Mouse (Mus musculus) hindbrain, embryonic 15.5 days (tissue): ENCODE data around the gene Flii. TPM values are rescaled to one million over a fixed set of nuclear protein-coding genes. Genes with fewer than 3 reads are reported as not detected.

Experiments
- ATAC-seq: fragments of 200-750 bp; cut with Nextera tagmentation; 2 replicates; pipeline ENCODE4 v1.8.0; 2017; ENCODE audit warnings: low read depth, moderate number of reproducible peaks, moderate TSS enrichment; ENCODE audit not compliant: low FRiP score
- H3K27ac ChIP-seq: fragments of 300-500 bp; sonication (generic); replicated peaks from 2 replicates; pipeline ENCODE4 v1.5.1; 2015; ENCODE audit warnings: mild to moderate bottlenecking, inconsistent platforms
- H3K27me3 ChIP-seq: fragments of 300-500 bp; sonication (generic); 2 replicates; pipeline ENCODE4 v1.6.1; 2015; ENCODE audit warnings: control low read depth, inconsistent platforms
- H3K36me3 ChIP-seq: fragments of 300-500 bp; sonication (generic); 2 replicates; pipeline ENCODE4 v1.6.1; 2015; ENCODE audit warnings: control low read depth, inconsistent platforms
- H3K4me1 ChIP-seq: fragments of 300-500 bp; sonication (generic); replicated peaks from 2 replicates; pipeline ENCODE4 v1.6.1; 2015; ENCODE audit warnings: control low read depth, inconsistent platforms
- H3K4me2 ChIP-seq: fragments of 300-500 bp; sonication (generic); 2 replicates; pipeline ENCODE4 v1.6.1; 2015; ENCODE audit warnings: moderate library complexity, mild to moderate bottlenecking, inconsistent platforms
- H3K4me3 ChIP-seq: fragments of 300-500 bp; sonication (generic); 2 replicates; pipeline ENCODE4 v1.5.1; 2015; ENCODE audit warnings: mild to moderate bottlenecking, inconsistent platforms
- H3K9ac ChIP-seq: fragments of 300-500 bp; sonication (generic); 2 replicates; pipeline ENCODE4 v1.6.1; 2015; ENCODE audit warnings: inconsistent platforms
- H3K9me3 ChIP-seq: fragments of 300-500 bp; sonication (generic); 2 replicates; pipeline ENCODE4 v1.6.1; 2016; ENCODE audit warnings: control low read depth, inconsistent platforms
- WGBS: fragments of 180-500 bp; shearing (Covaris S2); methylation state at CpG from one replicate; pipeline ENCODE4 v1.1.7; 2015; 5-methylcytosine and 5-hydroxymethylcytosine counted together
- polyA plus RNA-seq: library from polyadenylated mRNA; unstranded; fragments of >200 nt; fragmentation: Nextera tagmentation; extraction: Ambion mirVana; gene quantifications from 2 replicates; pipeline ENCODE4 v1.2.1, GENCODE M21; 2015

Flii gene
- polyA plus RNA-seq, 1 experiment from 2014 or later, result 77.5 TPM

- H3K27ac ChIP-seq, result no peak overlapping the region
- no peak overlapping the region for H3K4me2 ChIP-seq
- ATAC-seq, result no peak
- H3K27me3 ChIP-seq, result no peaks in the 10 kb centered on the region
- no peaks in the 10 kb centered on the region for H3K9me3 ChIP-seq
- H3K9ac ChIP-seq, result no peak overlapping the region
- H3K36me3 ChIP-seq, result peaks cover 32% of the 10 kb centered on the region
- H3K4me3 ChIP-seq, result no peak overlapping the region
- no peaks in the 10 kb centered on the region for H3K4me1 ChIP-seq
Measured at GRCm38 (mm10) chr11:60737450-60737849, 10.4 kb upstream of the Flii start.

- H3K36me3 ChIP-seq, result peaks cover 30% of the 10 kb centered on the region
- no peak for ATAC-seq
- WGBS, result 90% methylated on average over 3 of the region's 3 CpGs
Measured at GRCm38 (mm10) chr11:60736491-60736890, 9.4 kb upstream of the Flii start.

GRCm38 (mm10) chr11:60735191-60735590 lies 8.1 kb upstream of the Flii start:
- H3K4me2 ChIP-seq, result no peak overlapping the region
- no peak for ATAC-seq
- WGBS, result 76% methylated on average over 5 of the region's 5 CpGs

More at GRCm38 (mm10) chr11:60736491-60736890, 9.4 kb upstream of the Flii start:
- no peak overlapping the region for H3K4me3 ChIP-seq
- H3K27ac ChIP-seq, result no peak overlapping the region
- no peak overlapping the region for H3K4me2 ChIP-seq
- H3K4me1 ChIP-seq, result no peaks in the 10 kb centered on the region; the same call in 1 of the 2 replicates
- H3K9ac ChIP-seq, result no peak overlapping the region
- no peaks in the 10 kb centered on the region for H3K27me3 ChIP-seq
- H3K9me3 ChIP-seq, result no peaks in the 10 kb centered on the region

GRCm38 (mm10) chr11:60734206-60734605 lies 7.1 kb upstream of the Flii start:
- no peak for ATAC-seq
- 76% methylated on average over 2 of the region's 2 CpGs for WGBS

More at GRCm38 (mm10) chr11:60735191-60735590, 8.1 kb upstream of the Flii start:
- Histone ChIP-seq H3K27me3 (no peaks in the 10 kb centered on the region), H3K4me3 (no peak overlapping the region), H3K27ac (no peak overlapping the region), H3K4me1 (no peaks in the 10 kb centered on the region; the same call in 1 of the 2 replicates), H3K36me3 (peaks cover 29% of the 10 kb centered on the region), H3K9me3 (no peaks in the 10 kb centered on the region), H3K9ac (no peak overlapping the region)

GRCm38 (mm10) chr11:60731251-60731650 lies 4.2 kb upstream of the Flii start:
- Histone ChIP-seq H3K9ac (no peak overlapping the region), H3K4me1 (peaks cover 23% of the 10 kb centered on the region), H3K36me3 (peaks cover 25% of the 10 kb centered on the region), H3K9me3 (no peaks in the 10 kb centered on the region), H3K27me3 (no peaks in the 10 kb centered on the region), H3K4me3 (no peak overlapping the region), H3K4me2 (no peak overlapping the region), H3K27ac (no peak overlapping the region)
- no peak for ATAC-seq
- 92% methylated on average over 14 of the region's 14 CpGs for WGBS

More at GRCm38 (mm10) chr11:60734206-60734605, 7.1 kb upstream of the Flii start:
- Histone ChIP-seq H3K36me3 (peaks cover 26% of the 10 kb centered on the region), H3K27ac (no peak overlapping the region), H3K4me1 (peaks cover 5% of the 10 kb centered on the region), H3K9ac (no peak overlapping the region), H3K9me3 (no peaks in the 10 kb centered on the region), H3K4me3 (no peak overlapping the region), H3K27me3 (no peaks in the 10 kb centered on the region), H3K4me2 (no peak overlapping the region)

GRCm38 (mm10) chr11:60730169-60730568 lies 3.1 kb upstream of the Flii start:
- H3K4me2 ChIP-seq, result no peak overlapping the region
- 92% methylated on average over 9 of the region's 9 CpGs for WGBS
- no peak overlapping the region for H3K9ac ChIP-seq
- H3K36me3 ChIP-seq, result peaks cover 21% of the 10 kb centered on the region
- no peaks in the 10 kb centered on the region for H3K9me3 ChIP-seq
- no peak overlapping the region for H3K27ac ChIP-seq
- H3K27me3 ChIP-seq, result no peaks in the 10 kb centered on the region
- H3K4me1 ChIP-seq, result peaks cover 33% of the 10 kb centered on the region
- H3K4me3 ChIP-seq, result no peak overlapping the region
- no peak for ATAC-seq

GRCm38 (mm10) chr11:60729217-60729641 lies 2.2 kb upstream of the Flii start:
- Histone ChIP-seq H3K9me3 (no peaks in the 10 kb centered on the region), H3K4me3 (peak overlapping the region; percentile 69), H3K27me3 (no peaks in the 10 kb centered on the region), H3K4me1 (peaks cover 36% of the 10 kb centered on the region), H3K4me2 (peak overlapping the region; percentile 77), H3K27ac (no peak overlapping the region), H3K36me3 (peaks cover 27% of the 10 kb centered on the region), H3K9ac (peak overlapping the region; percentile 61)
- ATAC-seq, result no peak
- 74% methylated on average over 6 of the region's 6 CpGs for WGBS

GRCm38 (mm10) chr11:60728260-60728761 lies 1.2 kb upstream of the Flii start, which contains the start of gene Mief2:
TSS of gene Mief2 (plus strand) at chr11:60728398.
- H3K4me2 ChIP-seq, result peak within 1 kb of the TSS; percentile 77
- peak; percentile 96 for ATAC-seq
- H3K4me1 ChIP-seq, result peaks cover 36% of the 10 kb centered on the region
- H3K9me3 ChIP-seq, result no peaks in the 10 kb centered on the region
- peaks cover 36% of the 10 kb centered on the region for H3K36me3 ChIP-seq
- H3K4me3 ChIP-seq, result peak within 1 kb of the TSS; percentile 69
- H3K9ac ChIP-seq, result peak within 1 kb of the TSS; percentile 77
- H3K27ac ChIP-seq, result peak within 1 kb of the TSS; percentile 92
- under 1% methylated on average over 44 of the region's 44 CpGs for WGBS
- no peaks in the 10 kb centered on the region for H3K27me3 ChIP-seq

- Histone ChIP-seq H3K4me3 (peak overlapping the region; percentile 69), H3K36me3 (peaks cover 37% of the 10 kb centered on the region), H3K4me1 (peaks cover 36% of the 10 kb centered on the region), H3K4me2 (peak overlapping the region; percentile 77), H3K9ac (peak overlapping the region; percentile 77), H3K27me3 (no peaks in the 10 kb centered on the region), H3K27ac (peak overlapping the region; percentile 92), H3K9me3 (no peaks in the 10 kb centered on the region)
- peak; percentile 23; the same call in 1 of the 2 replicates for ATAC-seq
- WGBS, result 5% methylated on average over 12 of the region's 12 CpGs
Measured at GRCm38 (mm10) chr11:60727392-60728140, 503 bp upstream of the Flii start.

- Histone ChIP-seq H3K4me2 (no peak overlapping the region), H3K9me3 (no peaks in the 10 kb centered on the region), H3K4me3 (no peak overlapping the region), H3K4me1 (no peaks in the 10 kb centered on the region), H3K27ac (no peak overlapping the region), H3K9ac (no peak overlapping the region), H3K27me3 (no peaks in the 10 kb centered on the region), H3K36me3 (peaks cover 100% of the 10 kb centered on the region)
- no peak for ATAC-seq
- WGBS, result 93% methylated on average over 5 of the region's 5 CpGs
Measured at GRCm38 (mm10) chr11:60719263-60719662, 7.8 kb downstream of the Flii start.

GRCm38 (mm10) chr11:60715833-60716232 lies 11.2 kb downstream of the Flii start:
- WGBS, result 90% methylated on average over 5 of the region's 5 CpGs
- H3K9me3 ChIP-seq, result no peaks in the 10 kb centered on the region

GRCm38 (mm10) chr11:60712639-60713255 lies 14.3 kb downstream of the Flii start:
- Histone ChIP-seq H3K9ac (no peak overlapping the region), H3K9me3 (no peaks in the 10 kb centered on the region), H3K27me3 (no peaks in the 10 kb centered on the region), H3K36me3 (peaks cover 96% of the 10 kb centered on the region), H3K4me2 (no peak overlapping the region), H3K4me3 (no peak overlapping the region), H3K4me1 (no peaks in the 10 kb centered on the region), H3K27ac (no peak overlapping the region)
- ATAC-seq, result no peak
- WGBS, result 96% methylated on average over 13 of the region's 13 CpGs

More at GRCm38 (mm10) chr11:60715833-60716232, 11.2 kb downstream of the Flii start:
- Histone ChIP-seq H3K27me3 (no peaks in the 10 kb centered on the region), H3K4me2 (no peak overlapping the region), H3K9ac (no peak overlapping the region), H3K4me1 (no peaks in the 10 kb centered on the region), H3K4me3 (no peak overlapping the region), H3K27ac (no peak overlapping the region), H3K36me3 (peaks cover 98% of the 10 kb centered on the region)
- ATAC-seq, result no peak
